Mouse (Mus musculus) liver, embryonic 12.5 days (tissue): ENCODE data around the gene Ercc1. TPM values are rescaled to one million over a fixed set of nuclear protein-coding genes. Genes with fewer than 3 reads are reported as not detected.

ENCODE experiments used
- ATAC-seq: fragments of 200-750 bp; cut with Nextera tagmentation; 2 replicates; pipeline ENCODE4 v1.8.0; 2017; ENCODE audit warnings: moderate number of reproducible peaks, mild to moderate bottlenecking, moderate library complexity
- H3K27ac ChIP-seq: fragments of 300-500 bp; sonication (generic); 2 replicates; pipeline ENCODE4 v1.5.1; 2016; ENCODE audit warnings: mild to moderate bottlenecking
- H3K27me3 ChIP-seq: fragments of 300-500 bp; sonication (generic); replicated peaks from 2 replicates; pipeline ENCODE4 v1.6.1; 2016; ENCODE audit warnings: mild to moderate bottlenecking, moderate library complexity
- H3K36me3 ChIP-seq: fragments of 300-500 bp; sonication (generic); 2 replicates; pipeline ENCODE4 v1.6.1; 2016; ENCODE audit warnings: mild to moderate bottlenecking, moderate library complexity
- H3K4me1 ChIP-seq: fragments of 300-500 bp; sonication (generic); 2 replicates; pipeline ENCODE4 v1.6.1; 2016
- H3K4me2 ChIP-seq: fragments of 300-500 bp; sonication (generic); 2 replicates; pipeline ENCODE4 v1.6.1; 2016; ENCODE audit warnings: mild to moderate bottlenecking, moderate library complexity
- H3K4me3 ChIP-seq: fragments of 300-500 bp; sonication (generic); 2 replicates; pipeline ENCODE4 v1.5.1; 2016; ENCODE audit warnings: mild to moderate bottlenecking, moderate library complexity
- H3K9ac ChIP-seq: fragments of 300-500 bp; sonication (generic); 2 replicates; pipeline ENCODE4 v1.6.1; 2016; ENCODE audit warnings: mild to moderate bottlenecking, moderate library complexity
- H3K9me3 ChIP-seq: fragments of 300-500 bp; sonication (generic); replicated peaks from 2 replicates; pipeline ENCODE4 v1.6.1; 2016; ENCODE audit warnings: mild to moderate bottlenecking, moderate library complexity
- WGBS: fragments of 180-500 bp; shearing (Covaris S2); methylation state at CpG from one replicate; pipeline ENCODE4 v1.1.7; 2016; ENCODE audit not compliant: insufficient replicate concordance; 5-methylcytosine and 5-hydroxymethylcytosine counted together
- polyA plus RNA-seq: library from polyadenylated mRNA; unstranded; fragments of >200 nt; fragmentation: Nextera tagmentation; extraction: Ambion mirVana; gene quantifications from 2 replicates; pipeline ENCODE4 v1.2.1, GENCODE M21; 2016

Gene Ercc1
- polyA plus RNA-seq, 1 experiment from 2014 or later: 31.5 TPM

DNA sequence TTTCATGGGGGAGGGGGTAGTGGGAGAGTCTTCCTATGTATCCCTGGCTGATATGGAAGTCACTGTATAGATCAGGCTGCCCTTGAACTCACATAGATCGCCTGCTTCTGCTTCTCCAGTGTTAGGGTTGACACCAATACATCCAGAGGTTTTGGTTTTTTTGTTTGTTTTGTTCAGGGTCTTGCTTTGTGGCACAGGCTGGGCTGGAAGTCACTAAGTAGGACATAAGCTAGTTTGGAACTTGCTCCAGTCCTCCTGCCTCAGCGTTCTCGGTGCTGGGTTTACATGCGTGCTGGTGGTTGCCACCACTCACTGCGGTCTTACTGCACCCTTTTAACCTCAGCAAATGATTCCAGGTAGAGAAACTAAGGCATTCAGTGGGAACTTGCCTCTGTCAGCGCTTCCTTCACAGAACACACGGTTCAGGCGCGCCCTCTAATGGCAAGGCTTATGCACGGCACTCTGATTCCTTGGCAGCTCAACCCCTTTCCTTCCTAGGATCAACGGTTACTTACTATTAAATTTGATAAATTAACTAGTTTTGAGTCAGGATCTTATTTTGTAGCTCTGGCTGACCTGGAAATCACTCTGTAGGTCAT, 1.3 kb upstream of the Ercc1 start:
- Histone ChIP-seq H3K4me1 (peaks cover 42% of the 10 kb centered on the region), H3K36me3 (peaks cover 2% of the 10 kb centered on the region; the same call in 1 of the 2 replicates), H3K27ac (no peak overlapping the region), H3K4me3 (no peak overlapping the region; the same call in 1 of the 2 replicates), H3K9me3 (no peaks in the 10 kb centered on the region), H3K9ac (no peak overlapping the region), H3K27me3 (peaks cover 59% of the 10 kb centered on the region), H3K4me2 (peak overlapping the region; percentile 63)
- 1% methylated on average over 11 of the region's 11 CpGs for WGBS
- no peak for ATAC-seq

DNA sequence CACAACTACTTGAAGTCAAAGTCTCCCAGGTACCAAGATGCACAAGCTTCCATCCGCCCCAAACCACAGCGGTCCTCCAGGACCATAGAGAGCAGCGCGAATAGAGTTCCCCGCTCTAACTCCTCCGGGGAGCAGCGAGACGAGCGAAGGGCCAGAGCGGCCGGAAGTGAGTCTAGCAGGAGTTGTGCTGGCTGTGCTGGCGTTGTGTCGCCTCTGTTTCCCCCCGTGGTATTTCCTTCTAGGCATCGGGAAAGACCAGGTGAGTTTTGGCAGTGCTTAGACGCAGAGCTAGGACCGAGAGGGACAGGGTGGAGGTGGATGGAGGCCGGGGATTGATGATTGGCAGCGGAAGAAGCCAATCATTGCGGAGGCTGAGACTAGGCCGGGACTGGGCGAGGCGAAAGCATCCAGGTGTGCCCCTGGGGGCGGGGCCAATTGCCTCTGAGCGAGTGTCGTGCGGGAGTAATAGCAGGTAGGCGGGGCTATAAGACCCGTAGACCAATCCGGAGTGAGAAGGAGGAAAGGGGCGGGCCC, 427 bp downstream of the Ercc1 start:
- H3K9ac ChIP-seq: peak overlapping the region; percentile 69
- H3K27ac ChIP-seq: peak overlapping the region; percentile 45; the same call in 1 of the 2 replicates
- peak overlapping the region; percentile 85 for H3K4me2 ChIP-seq
- peaks cover 50% of the 10 kb centered on the region for H3K4me1 ChIP-seq
- peak overlapping the region; percentile 67 for H3K4me3 ChIP-seq
- H3K36me3 ChIP-seq: peaks cover 18% of the 10 kb centered on the region
- no peaks in the 10 kb centered on the region for H3K9me3 ChIP-seq
- peak; percentile 94 for ATAC-seq
- H3K27me3 ChIP-seq: peaks cover 45% of the 10 kb centered on the region
- WGBS: under 1% methylated on average over 31 of the region's 31 CpGs

DNA sequence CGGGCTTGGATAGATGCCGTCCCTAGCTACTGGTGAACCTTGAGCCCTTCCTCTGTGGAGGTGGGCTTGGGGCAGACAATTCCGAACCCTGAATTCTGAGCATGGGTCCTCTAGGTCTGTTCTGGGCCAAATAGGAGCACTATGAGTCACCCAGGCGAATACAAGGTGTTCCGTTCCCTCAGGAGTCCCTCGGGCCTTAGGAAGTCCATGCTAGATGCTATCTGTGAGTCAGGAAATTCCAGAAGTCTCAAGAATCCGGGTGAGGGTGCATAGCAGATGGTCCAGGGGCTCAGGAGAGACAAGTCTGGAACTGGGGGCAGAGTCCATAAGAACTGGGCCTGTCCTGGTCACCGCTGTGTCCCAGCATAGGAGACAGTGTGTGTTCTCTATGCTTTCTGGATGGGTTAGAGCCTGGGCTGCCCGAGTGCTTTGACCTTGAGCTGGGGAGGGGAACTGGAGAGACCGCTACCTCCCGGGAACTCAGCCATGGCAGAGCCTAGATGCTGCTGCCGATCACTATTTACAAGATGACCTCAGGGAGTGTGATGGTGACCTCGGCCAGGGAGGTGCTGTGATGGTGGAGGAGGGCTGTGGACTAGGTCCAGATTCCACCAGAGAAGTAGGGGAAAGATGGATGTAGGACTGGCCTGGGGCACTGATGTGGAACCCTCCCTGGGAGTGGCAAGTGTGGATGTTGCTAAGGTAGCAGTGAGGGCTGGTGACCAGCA, 4.8 kb downstream of the Ercc1 start:
- H3K9ac ChIP-seq: no peak overlapping the region

DNA sequence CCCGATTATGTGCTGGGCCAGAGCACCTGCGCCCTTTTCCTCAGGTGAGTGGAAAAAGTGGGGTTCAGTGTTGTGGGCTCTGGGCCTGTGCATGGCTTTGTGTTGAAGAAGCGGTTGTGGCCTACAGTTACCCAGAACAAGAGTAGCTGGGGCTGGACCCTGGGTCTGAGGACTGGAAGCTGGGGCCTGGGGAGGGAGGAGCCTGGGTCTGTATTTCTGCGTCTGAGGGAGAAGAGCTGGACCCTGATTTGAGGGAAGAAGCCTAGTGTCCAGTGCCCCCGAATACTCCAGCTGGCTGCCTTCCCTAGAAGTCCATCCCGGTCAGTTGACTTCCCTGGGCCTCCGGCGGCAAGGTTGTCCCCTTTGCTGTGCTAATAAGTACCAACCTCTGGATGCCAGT, 5.6 kb downstream of the Ercc1 start:
- Histone ChIP-seq H3K9me3 (no peaks in the 10 kb centered on the region), H3K9ac (no peak overlapping the region), H3K4me2 (no peak overlapping the region), H3K4me1 (peaks cover 19% of the 10 kb centered on the region), H3K36me3 (peaks cover 57% of the 10 kb centered on the region), H3K27ac (no peak overlapping the region), H3K27me3 (no peaks in the 10 kb centered on the region), H3K4me3 (no peak overlapping the region)
- 90% methylated on average over 8 of the region's 8 CpGs for WGBS
- no peak for ATAC-seq

More for the DNA sequence above, 4.8 kb downstream of the Ercc1 start:
- Histone ChIP-seq H3K27me3 (peaks cover 2% of the 10 kb centered on the region; the same call in 1 of the 2 replicates), H3K4me2 (no peak overlapping the region), H3K9me3 (no peaks in the 10 kb centered on the region), H3K27ac (no peak overlapping the region), H3K36me3 (peaks cover 48% of the 10 kb centered on the region), H3K4me1 (peaks cover 23% of the 10 kb centered on the region), H3K4me3 (no peak overlapping the region)
- WGBS: 66% methylated on average over 13 of the region's 13 CpGs
- ATAC-seq: no peak

DNA sequence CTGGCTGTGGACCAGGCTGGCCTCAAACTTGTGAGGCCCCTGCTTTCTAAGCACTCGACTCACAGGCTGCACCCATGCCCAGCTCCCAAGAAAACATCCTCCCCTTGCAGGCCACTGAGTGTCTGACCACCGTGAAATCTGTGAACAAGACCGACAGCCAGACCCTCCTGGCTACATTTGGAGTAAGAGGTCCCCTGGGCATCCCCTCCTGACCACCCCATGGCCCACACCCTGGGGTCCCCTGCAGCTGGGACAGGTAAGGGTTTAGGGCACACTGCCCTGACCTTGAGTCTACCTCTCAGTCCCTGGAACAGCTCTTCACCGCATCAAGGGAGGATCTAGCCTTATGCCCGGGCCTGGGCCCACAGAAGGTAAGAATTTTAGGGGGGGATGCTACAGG, 10.4 kb downstream of the Ercc1 start:
- no peak overlapping the region for H3K27ac ChIP-seq
- no peaks in the 10 kb centered on the region for H3K27me3 ChIP-seq
- no peaks in the 10 kb centered on the region for H3K9me3 ChIP-seq
- no peak for ATAC-seq
- WGBS: 81% methylated on average over 5 of the region's 5 CpGs
- peaks cover 29% of the 10 kb centered on the region for H3K4me1 ChIP-seq
- H3K4me2 ChIP-seq: no peak overlapping the region
- H3K4me3 ChIP-seq: no peak overlapping the region
- no peak overlapping the region for H3K9ac ChIP-seq
- peaks cover 65% of the 10 kb centered on the region for H3K36me3 ChIP-seq

DNA sequence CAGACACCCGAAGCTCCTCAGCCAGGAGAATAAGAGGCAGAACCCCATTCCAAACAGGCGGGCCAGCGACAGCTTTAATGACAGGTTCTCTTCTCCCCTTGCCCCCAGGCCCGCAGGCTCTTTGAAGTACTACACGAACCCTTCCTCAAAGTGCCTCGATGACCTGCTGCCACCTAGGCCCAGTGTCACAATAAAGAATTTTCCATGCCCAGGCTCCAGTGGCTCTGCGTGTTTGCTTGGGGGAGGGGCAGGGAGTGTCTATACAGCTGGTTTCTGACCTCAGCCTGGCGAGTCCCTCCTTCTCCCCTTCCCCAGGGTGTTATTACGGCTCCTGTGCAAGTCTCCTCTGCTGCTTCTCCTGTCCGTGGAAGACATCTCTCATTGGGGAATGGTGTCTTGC, 11.7 kb downstream of the Ercc1 start:
- no peaks in the 10 kb centered on the region for H3K9me3 ChIP-seq
- peaks cover 39% of the 10 kb centered on the region for H3K4me1 ChIP-seq
- H3K4me3 ChIP-seq: no peak overlapping the region
- ATAC-seq: no peak
- H3K4me2 ChIP-seq: no peak overlapping the region
- H3K27ac ChIP-seq: no peak overlapping the region
- H3K27me3 ChIP-seq: no peaks in the 10 kb centered on the region
- no peak overlapping the region for H3K9ac ChIP-seq
- peaks cover 55% of the 10 kb centered on the region for H3K36me3 ChIP-seq
- 84% methylated on average over 10 of the region's 10 CpGs for WGBS

DNA sequence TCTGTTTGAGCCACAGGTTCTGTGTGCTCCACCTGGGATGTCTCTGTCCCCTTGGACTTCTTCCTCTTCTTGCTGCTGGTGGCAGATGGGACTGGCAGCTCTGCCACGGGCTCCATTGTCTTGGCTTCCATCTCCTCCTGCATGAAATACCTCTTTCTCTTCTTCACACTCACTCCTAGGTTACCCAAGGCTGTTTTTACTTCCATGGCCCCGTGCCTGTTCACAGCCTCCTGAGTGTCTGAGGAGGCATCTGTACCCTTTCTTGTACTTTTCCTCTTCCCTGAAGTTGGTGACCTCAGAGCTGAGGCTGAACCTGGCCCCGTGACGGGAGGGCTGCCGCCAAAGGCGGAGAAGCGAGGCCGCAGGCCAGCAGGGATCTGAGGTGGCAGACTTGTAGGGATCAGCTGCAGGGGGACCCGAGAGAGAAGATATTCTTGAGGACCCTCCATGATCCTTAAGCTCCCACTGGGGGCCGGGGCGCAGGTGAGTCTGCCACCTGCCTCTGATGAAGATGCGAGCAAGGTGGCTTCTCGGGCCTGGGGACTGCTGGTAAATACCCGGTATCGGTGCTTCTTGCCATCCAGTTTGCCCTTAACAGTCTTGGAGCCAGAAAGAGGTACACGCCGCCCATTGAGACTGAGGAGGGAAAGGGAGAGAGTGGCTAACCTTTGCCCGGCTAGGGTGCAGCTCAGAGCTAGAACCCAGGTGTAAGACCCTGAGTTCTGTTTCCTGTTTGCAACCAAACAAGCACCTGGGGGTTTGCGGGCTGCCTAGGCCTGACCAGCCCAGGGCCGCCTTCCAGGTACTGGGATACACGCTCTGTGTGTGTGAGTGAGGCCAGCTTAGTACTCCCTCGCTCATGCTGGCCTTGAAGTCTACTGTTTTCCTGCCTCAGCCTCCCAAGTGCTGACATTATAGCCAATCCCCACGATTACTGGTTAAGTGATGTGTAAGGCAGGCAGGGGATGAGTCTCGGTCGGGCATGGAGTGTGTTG, 13.1 kb downstream of the Ercc1 start:
- Histone ChIP-seq H3K36me3 (peaks cover 49% of the 10 kb centered on the region), H3K9ac (peak overlapping the region; percentile 77; the same call in 1 of the 2 replicates)
- no peak for ATAC-seq

DNA sequence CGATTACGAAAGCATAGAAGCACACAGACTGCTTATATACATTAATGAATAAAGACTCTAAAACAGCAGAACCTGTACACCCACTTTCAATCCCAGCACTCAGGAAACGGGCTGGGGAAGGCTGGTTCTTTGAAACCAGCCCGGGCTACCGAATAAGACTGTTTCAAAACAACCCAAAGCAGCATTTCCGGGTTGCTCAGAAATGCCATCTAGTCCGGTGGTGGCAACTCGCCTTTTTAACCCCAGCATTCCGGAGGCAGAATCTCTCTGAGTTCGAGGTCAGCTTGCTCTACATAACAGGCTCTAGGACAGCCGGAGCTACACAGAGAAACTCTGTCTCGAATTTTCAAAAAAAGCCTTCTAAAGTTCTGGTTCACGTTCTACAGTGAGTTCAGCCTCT, 14.1 kb downstream of the Ercc1 start:
- no peak for ATAC-seq
- WGBS: 14% methylated on average over 13 of the region's 13 CpGs
- peaks cover 57% of the 10 kb centered on the region for H3K4me1 ChIP-seq

More for the DNA sequence above, 13.1 kb downstream of the Ercc1 start:
- Histone ChIP-seq H3K4me2 (peak overlapping the region; percentile 100), H3K27ac (no peak overlapping the region), H3K9me3 (no peaks in the 10 kb centered on the region), H3K27me3 (peaks cover 3% of the 10 kb centered on the region; the same call in 1 of the 2 replicates), H3K4me1 (peaks cover 53% of the 10 kb centered on the region), H3K4me3 (peak overlapping the region; percentile 72)
- 83% methylated on average over 25 of the region's 25 CpGs for WGBS

DNA sequence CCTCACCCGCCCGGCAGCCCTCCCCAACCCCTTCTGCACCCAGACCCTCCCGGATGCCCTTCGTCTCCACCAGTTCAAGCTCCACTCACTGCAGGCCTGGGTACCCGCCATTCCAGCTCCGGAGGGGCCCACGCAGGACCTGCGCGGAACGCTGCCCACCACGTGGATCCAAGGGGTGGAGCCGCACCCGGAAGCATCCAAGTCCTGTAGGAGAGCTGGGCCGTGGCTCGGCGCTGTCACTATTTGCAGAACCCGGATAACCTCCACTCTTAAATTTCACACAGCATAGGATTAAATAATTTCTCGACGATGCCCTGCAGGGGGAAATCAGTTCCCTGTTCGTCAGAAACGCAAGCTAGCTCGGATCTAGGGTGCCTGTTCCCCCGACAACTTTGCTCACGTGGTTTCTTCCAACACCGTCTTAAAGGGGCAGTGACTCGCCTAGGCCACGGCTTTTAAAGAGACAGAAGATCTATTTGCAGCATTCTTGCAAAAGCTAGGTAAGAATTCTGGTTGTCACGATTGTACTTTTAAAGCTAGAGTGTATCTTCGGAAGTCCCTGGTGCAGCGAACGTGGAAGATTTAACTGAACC, 14.8 kb downstream of the Ercc1 start, which contains the start of the genes Cd3eap and Ppp1r13l:
TSS of gene Cd3eap (minus strand) at position 185 of the 593 bp plus-strand sequence.
TSS of gene Ppp1r13l (plus strand) at position 451 of the 593 bp plus-strand sequence.
- Histone ChIP-seq H3K36me3 (peaks cover 35% of the 10 kb centered on the region), H3K9me3 (no peaks in the 10 kb centered on the region), H3K4me2 (peak within 1 kb of the TSS; percentile 100), H3K27ac (peak within 1 kb of the TSS; percentile 82), H3K4me3 (peak within 1 kb of the TSS; percentile 72), H3K9ac (peak within 1 kb of the TSS; percentile 77), H3K27me3 (peaks cover 14% of the 10 kb centered on the region), H3K4me1 (peaks cover 64% of the 10 kb centered on the region)
- 1% methylated on average over 31 of the region's 31 CpGs for WGBS
- ATAC-seq: peak; percentile 71

More for the DNA sequence above, 14.1 kb downstream of the Ercc1 start:
- Histone ChIP-seq H3K27me3 (peaks cover 10% of the 10 kb centered on the region), H3K9me3 (no peaks in the 10 kb centered on the region), H3K4me2 (peak overlapping the region; percentile 100), H3K36me3 (peaks cover 40% of the 10 kb centered on the region), H3K27ac (0 out of 2 replicates have a peak overlapping the region, but pooled peaks have one; percentile 82), H3K4me3 (peak overlapping the region; percentile 72), H3K9ac (peak overlapping the region; percentile 77)

DNA sequence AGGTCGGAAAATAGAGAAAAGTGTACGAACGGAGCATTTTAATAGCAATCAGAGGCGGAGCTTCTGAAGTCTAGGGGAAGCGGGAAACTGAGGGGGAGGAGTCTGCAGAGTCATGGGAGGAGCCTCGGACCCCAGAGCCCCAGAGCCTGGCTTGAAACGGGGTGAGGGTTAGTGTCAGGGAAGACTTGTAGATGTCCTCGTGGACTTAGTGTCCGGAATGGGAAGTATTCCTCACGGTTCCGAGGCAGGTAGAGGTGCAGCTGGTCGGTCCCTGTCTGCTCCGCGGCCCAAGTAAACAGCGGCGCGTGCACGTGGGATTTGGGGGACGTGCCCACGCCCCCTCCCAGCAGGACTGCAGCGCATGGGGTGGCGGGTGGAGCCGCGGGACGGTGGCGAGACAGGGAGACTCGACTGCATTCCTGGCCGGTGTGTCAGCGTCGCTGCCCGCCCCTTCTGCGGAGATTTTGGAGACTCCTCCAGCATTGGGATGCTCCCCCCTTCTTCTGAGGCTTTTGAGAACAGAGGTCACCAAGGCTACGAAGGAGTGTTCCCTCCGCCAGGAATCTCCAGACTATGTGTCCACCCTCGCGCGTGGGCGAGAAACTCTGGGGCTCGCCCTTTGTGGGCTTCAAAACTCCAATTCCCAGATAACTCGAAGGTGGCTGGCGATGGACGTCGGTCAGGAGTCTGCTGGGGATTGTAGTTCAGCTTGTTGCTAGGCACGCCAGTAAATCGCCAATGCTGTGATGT, 15.5 kb downstream of the Ercc1 start:
- H3K4me1 ChIP-seq: peaks cover 64% of the 10 kb centered on the region
- H3K9ac ChIP-seq: peak overlapping the region; percentile 77
- under 1% methylated on average over 45 of the region's 45 CpGs for WGBS

More for the DNA sequence above, 15.5 kb downstream of the Ercc1 start:
- Histone ChIP-seq H3K9me3 (no peaks in the 10 kb centered on the region), H3K27ac (peak overlapping the region; percentile 82), H3K4me2 (peak overlapping the region; percentile 100), H3K27me3 (peaks cover 17% of the 10 kb centered on the region), H3K36me3 (peaks cover 28% of the 10 kb centered on the region), H3K4me3 (peak overlapping the region; percentile 72)
- ATAC-seq: peak; percentile 69
